Mouse (Mus musculus): ENCODE results near the gene Krtap3-1. TPM values are rescaled to one million over a fixed set of nuclear protein-coding genes. Genes with fewer than 3 reads are reported as not detected.

Krtap3-1 gene
- polyA plus RNA-seq (2017; shearing (Covaris generic)), result not detected

GRCm38 (mm10) chr11:99566530-99566929, at the start of gene Krtap3-1:
TSS of gene Krtap3-1 (minus strand) at chr11:99566630.

DNA sequence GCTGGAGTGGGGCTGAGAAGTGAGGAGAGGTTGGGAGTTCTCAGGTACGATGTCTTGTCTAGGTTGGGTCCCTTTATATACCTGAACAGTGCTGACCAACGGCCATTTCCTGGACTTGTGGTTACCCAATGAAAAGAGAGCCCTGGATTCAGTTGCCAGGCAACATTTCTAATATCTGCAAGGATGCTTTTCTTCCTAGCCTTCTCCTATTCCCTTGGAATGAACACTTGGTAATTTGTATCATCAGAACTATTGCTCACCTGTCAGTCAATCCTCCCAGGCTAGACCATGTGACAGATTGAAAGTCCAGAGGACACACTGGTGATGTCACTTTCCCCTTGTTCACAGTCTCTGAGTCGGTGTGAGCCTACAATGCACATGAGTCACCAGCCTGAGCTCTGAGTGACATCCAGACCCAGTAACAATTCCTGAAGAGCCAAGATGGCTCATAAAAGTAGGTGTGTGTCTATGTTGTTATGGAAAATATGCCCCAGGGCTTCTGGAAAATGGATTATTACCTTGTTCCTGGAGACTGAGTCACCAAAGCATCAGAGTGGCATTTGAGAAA, 48.5 kb upstream of the Krtap3-1 start, which contains the start of gene Krtap2-4:
TSS of gene Krtap2-4 (minus strand) at position 51 of the 568 bp plus-strand sequence.

GRCm38 (mm10) chr11:99610089-99610488, 43.7 kb upstream of the Krtap3-1 start, which contains the start of gene Gm11937:
TSS of gene Gm11937 (minus strand) at chr11:99610189.

DNA sequence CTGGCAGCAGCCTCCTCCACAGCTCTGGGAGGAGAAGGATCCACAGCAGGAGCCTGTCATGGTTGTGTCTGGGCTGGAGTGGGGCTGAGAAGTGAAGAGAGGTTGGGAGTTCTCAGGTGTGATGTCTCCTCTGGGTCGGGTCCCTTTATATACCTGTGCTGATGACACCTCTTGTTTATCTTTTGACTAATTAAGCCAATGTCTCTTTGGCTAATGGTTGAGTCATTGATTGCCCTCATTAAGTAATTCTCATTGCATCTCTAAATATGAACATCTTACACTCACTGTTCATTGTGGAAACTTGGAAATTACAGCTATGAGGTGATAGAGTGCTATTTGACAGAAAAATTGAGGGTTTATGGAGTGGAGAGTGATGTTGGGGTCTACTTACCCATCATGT, 36.8 kb upstream of the Krtap3-1 start, which contains the start of gene Gm11938:
TSS of gene Gm11938 (minus strand) at position 101 of the 400 bp plus-strand sequence.

DNA sequence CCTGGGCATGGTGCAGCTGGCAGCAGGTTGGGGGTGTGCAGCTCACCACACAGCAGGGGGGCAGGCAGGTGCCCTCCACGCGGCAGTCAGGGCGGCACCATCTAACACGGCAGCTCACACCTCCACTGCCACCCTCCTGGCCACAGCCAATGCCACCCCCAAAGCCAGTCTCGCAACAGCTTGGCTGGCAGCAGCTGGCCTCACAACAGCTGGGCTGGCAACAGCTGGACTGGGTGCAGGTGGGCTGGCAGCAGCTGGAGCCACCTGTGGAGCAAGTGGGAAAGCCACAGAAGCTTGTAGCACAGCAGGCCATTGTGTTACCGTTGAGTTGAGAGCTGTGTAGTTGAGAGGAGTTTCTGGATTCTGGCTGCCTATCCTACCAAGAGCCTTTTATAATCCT, 31.3 kb upstream of the Krtap3-1 start, which contains the start of gene Krtap9-3:
TSS of gene Krtap9-3 (minus strand) at position 364 of the 400 bp plus-strand sequence.

GRCm38 (mm10) chr11:99590981-99591380, 24.6 kb upstream of the Krtap3-1 start, which contains the start of gene Krtap1-3:
TSS of gene Krtap1-3 (minus strand) at chr11:99591339.

DNA sequence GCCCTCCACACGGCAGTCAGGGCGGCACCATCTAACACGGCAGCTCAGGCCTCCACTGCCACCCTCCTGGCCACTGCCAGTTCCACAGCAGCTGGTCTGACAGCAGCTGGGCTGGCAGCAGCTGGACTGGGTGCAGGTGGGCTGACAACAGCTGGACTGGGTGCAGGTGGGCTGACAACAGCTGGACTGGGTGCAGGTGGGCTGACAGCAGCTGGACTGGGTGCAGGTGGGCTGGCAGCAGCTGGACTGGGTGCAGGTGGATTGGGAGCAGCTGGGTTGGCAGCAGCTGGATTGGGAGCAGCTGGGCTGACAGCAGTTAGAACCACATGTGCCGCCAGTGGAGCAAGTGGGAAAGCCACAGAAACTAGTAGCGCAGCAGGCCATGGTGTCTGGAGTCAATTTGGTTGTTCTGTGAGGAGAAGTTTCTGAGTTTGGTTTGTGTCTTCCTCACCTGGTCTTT, 16.8 kb upstream of the Krtap3-1 start, which contains the start of gene Krtap1-4:
TSS of gene Krtap1-4 (minus strand) at position 410 of the 460 bp plus-strand sequence.

GRCm38 (mm10) chr11:99580636-99581035, 14.2 kb upstream of the Krtap3-1 start, which contains the start of gene Krtap1-5:
TSS of gene Krtap1-5 (minus strand) at chr11:99581016.

DNA sequence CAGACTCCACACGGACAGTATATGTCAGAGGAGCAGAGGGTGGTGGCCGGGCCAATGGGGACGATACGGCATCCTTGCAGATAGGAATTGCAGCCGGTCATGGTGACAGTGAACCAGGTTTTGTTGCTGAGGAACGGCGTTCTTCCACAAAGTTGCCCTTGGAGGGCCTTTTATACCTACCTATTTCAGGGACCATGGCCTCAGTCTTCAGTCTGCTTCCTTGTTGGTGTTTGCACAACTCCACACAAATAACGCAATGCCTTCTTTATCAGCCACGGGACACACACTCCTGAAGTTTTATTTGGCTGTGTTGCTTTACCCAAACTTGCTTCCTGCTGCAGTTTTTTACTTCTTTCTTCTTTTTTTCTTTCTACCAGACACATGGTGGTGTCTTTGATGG, 7.1 kb downstream of the Krtap3-1 start, which contains the start of gene Gm11939:
TSS of gene Gm11939 (minus strand) at position 101 of the 400 bp plus-strand sequence.

GRCm38 (mm10) chr11:99556753-99557152, 9.7 kb downstream of the Krtap3-1 start, which contains the start of gene Krtap3-2:
TSS of gene Krtap3-2 (minus strand) at chr11:99556853.

GRCm38 (mm10) chr11:99550765-99551164, 15.7 kb downstream of the Krtap3-1 start, which contains the start of gene Krtap3-3:
TSS of gene Krtap3-3 (minus strand) at chr11:99550865.

DNA sequence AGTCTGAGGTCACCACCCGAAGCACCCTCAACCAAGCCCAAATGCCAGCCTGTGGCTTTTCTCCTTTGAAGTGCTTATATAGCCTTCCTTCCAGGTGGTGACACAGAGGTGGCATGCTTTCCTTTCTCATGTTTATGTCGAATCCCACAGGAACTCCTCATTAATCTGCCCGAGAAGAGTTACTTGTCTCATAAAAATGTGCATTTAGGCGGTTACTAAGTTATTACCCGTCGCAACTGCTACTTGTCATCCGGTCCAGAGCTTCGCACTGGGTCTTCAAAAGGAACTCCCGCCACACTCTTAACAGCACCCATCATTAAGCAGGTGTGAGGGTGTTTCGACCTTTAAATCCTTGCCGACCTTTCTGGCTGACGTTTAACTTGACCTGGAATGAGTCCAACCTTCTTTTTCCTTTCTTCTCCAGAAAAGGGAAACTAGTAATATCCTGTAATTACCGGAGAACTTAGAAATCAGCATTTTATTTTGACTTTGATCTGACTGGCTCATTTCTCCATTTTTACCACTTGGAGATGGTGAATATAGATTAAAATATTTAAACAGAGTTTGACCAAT, 45.1 kb downstream of the Krtap3-1 start, which contains the start of gene Krt39:
TSS of gene Krt39 (minus strand) at position 51 of the 573 bp plus-strand sequence.

Other genes with a start within 250 kb of the Krtap3-1 start
- not detected for gene Krt25, start 243.7 kb downstream of the Krtap3-1 start, polyA plus RNA-seq (2017; shearing (Covaris generic))
- gene Krt26, start 228.7 kb downstream of the Krtap3-1 start, polyA plus RNA-seq (2017; shearing (Covaris generic)), result not detected
- gene Krt27, start 215.5 kb downstream of the Krtap3-1 start, polyA plus RNA-seq (2017; shearing (Covaris generic)), result not detected
- not detected for gene Krt28, start 191.7 kb downstream of the Krtap3-1 start, polyA plus RNA-seq (2017; shearing (Covaris generic))
- 8.2 TPM for gene Krt10, start 177.3 kb downstream of the Krtap3-1 start, polyA plus RNA-seq (2017; shearing (Covaris generic))
- not detected for gene Krt12, start 144.4 kb downstream of the Krtap3-1 start, polyA plus RNA-seq (2017; shearing (Covaris generic))
- not detected for gene Krt20, start 128.5 kb downstream of the Krtap3-1 start, polyA plus RNA-seq (2017; shearing (Covaris generic))
- not detected for gene Krt23, start 73.5 kb downstream of the Krtap3-1 start, polyA plus RNA-seq (2017; shearing (Covaris generic))
- gene Krt39, start 45.3 kb downstream of the Krtap3-1 start, polyA plus RNA-seq (2017; shearing (Covaris generic)), result not detected
- gene Krt40, start 23.5 kb downstream of the Krtap3-1 start, polyA plus RNA-seq (2017; shearing (Covaris generic)), result not detected
- gene Krtap3-3, start 15.8 kb downstream of the Krtap3-1 start, polyA plus RNA-seq (2017; shearing (Covaris generic)), result not detected
- not detected for gene Krtap3-2, start 9.8 kb downstream of the Krtap3-1 start, polyA plus RNA-seq (2017; shearing (Covaris generic))
- not detected for gene Gm11939, start 7.2 kb downstream of the Krtap3-1 start, polyA plus RNA-seq (2017; shearing (Covaris generic))
- not detected for gene Krtap1-5, start 14.4 kb upstream of the Krtap3-1 start, polyA plus RNA-seq (2017; shearing (Covaris generic))
- not detected for gene Krtap1-4, start 17.0 kb upstream of the Krtap3-1 start, polyA plus RNA-seq (2017; shearing (Covaris generic))
- gene Krtap1-3, start 24.7 kb upstream of the Krtap3-1 start, polyA plus RNA-seq (2017; shearing (Covaris generic)), result not detected
- gene Krtap9-3, start 31.5 kb upstream of the Krtap3-1 start, polyA plus RNA-seq (2017; shearing (Covaris generic)), result not detected
- gene Gm11938, start 36.7 kb upstream of the Krtap3-1 start, polyA plus RNA-seq (2017; shearing (Covaris generic)), result not detected
- not detected for gene Gm11937, start 43.6 kb upstream of the Krtap3-1 start, polyA plus RNA-seq (2017; shearing (Covaris generic))
- not detected for gene Krtap2-4, start 48.2 kb upstream of the Krtap3-1 start, polyA plus RNA-seq (2017; shearing (Covaris generic))
- gene Gm11562, start 53.8 kb upstream of the Krtap3-1 start, polyA plus RNA-seq (2017; shearing (Covaris generic)), result not detected
- not detected for gene Krtap4-1, start 61.6 kb upstream of the Krtap3-1 start, polyA plus RNA-seq (2017; shearing (Covaris generic))
- gene Krtap4-2, start 68.5 kb upstream of the Krtap3-1 start, polyA plus RNA-seq (2017; shearing (Covaris generic)), result not detected
- not detected for gene Krtap4-7, start 77.5 kb upstream of the Krtap3-1 start, polyA plus RNA-seq (2017; shearing (Covaris generic))
- not detected for gene Gm11555, start 83.6 kb upstream of the Krtap3-1 start, polyA plus RNA-seq (2017; shearing (Covaris generic))
- not detected for gene Gm11563, start 92.3 kb upstream of the Krtap3-1 start, polyA plus RNA-seq (2017; shearing (Covaris generic))
- gene Krtap4-6, start 99.3 kb upstream of the Krtap3-1 start, polyA plus RNA-seq (2017; shearing (Covaris generic)), result not detected
- gene Gm14190, start 124.1 kb upstream of the Krtap3-1 start, polyA plus RNA-seq (2017; shearing (Covaris generic)), result not detected
- gene Gm14180, start 167.7 kb upstream of the Krtap3-1 start, polyA plus RNA-seq (2017; shearing (Covaris generic)), result not detected
- not detected for gene Gm11595, start 206.3 kb upstream of the Krtap3-1 start, polyA plus RNA-seq (2017; shearing (Covaris generic))
- not detected for gene Krtap4-8, start 214.1 kb upstream of the Krtap3-1 start, polyA plus RNA-seq (2017; shearing (Covaris generic))
- gene Krtap4-9, start 218.6 kb upstream of the Krtap3-1 start, polyA plus RNA-seq (2017; shearing (Covaris generic)), result not detected
- not detected for gene Gm11596, start 226.8 kb upstream of the Krtap3-1 start, polyA plus RNA-seq (2017; shearing (Covaris generic))
- gene Gm11569, start 232.3 kb upstream of the Krtap3-1 start, polyA plus RNA-seq (2017; shearing (Covaris generic)), result not detected
- gene Gm11554, start 237.8 kb upstream of the Krtap3-1 start, polyA plus RNA-seq (2017; shearing (Covaris generic)), result not detected
- not detected for gene Krtap4-13, start 243.3 kb upstream of the Krtap3-1 start, polyA plus RNA-seq (2017; shearing (Covaris generic))
- gene Gm11564, start 249.0 kb upstream of the Krtap3-1 start, polyA plus RNA-seq (2017; shearing (Covaris generic)), result not detected